Mouse (Mus musculus): ENCODE results near the gene Sept9.

GRCm38 (mm10) chr11:117251755-117252154 lies 52.3 kb downstream of the Sept9 start:
- TF ChIP-seq POLR2A (IDR thresholded peaks at IDR 0.05; ENCODE audit: extremely low read depth, insufficient read depth, low read length): no peak
- TF ChIP-seq CTCF (IDR thresholded peaks at IDR 0.05; ENCODE audit: extremely low read depth, insufficient read depth, low read length): no peak

Data from cortical plate, adult 2 months (tissue).